Mouse (Mus musculus) adrenal gland, postnatal 10 days (tissue): ENCODE measurements around the gene Fars2. TPM values are rescaled to one million over a fixed set of nuclear protein-coding genes. Genes with fewer than 3 reads are reported as not detected.

Source experiments
- DNase-seq: peaks from one replicate; pipeline ENCODE4 v3.0.0; 2021; ENCODE audit warnings: mixed read lengths
- total RNA-seq, 2 experiments: library from RNA; stranded (reverse); gene quantifications; 2 replicates each; pipeline ENCODE4 v1.2.3; 2021

Gene Fars2
- total RNA-seq, 2 experiments from 2014 or later, result 86.3 to 88.6 TPM

GRCm38 (mm10) chr13:36696351-36696771 lies 579.1 kb downstream of the Fars2 start:
- DNase-seq, result peak; percentile 90

- no peak for DNase-seq
Observed at GRCm38 (mm10) chr13:36707088-36707690, 590.0 kb downstream of the Fars2 start.

- no peak for DNase-seq
Observed at GRCm38 (mm10) chr13:36714101-36714500, 596.9 kb downstream of the Fars2 start.

- DNase-seq, result no peak
Observed at GRCm38 (mm10) chr13:36716708-36717107, 599.5 kb downstream of the Fars2 start.

DNA sequence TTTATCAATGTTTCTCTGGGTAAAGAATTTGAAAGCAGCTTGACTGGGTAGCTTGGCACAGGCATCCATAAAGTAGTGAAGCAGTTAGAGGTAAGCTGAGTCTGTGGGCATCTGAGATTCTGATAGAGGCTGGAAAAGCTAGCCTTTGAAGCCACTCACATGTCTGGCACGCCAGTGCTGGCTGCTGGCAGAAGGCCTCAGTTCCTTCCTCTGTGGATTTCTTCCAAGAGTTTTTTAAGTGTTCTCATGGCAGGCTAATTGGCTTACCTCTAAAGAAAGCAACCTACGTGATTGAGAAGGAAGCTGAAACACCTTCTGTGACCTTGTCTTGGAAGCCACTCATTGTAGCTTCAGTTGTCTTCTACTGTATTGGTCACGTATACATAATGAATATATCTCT lies 600.2 kb downstream of the Fars2 start:
- DNase-seq, result no peak

GRCm38 (mm10) chr13:36720297-36721017 lies 603.2 kb downstream of the Fars2 start:
- DNase-seq, result no peak

DNA sequence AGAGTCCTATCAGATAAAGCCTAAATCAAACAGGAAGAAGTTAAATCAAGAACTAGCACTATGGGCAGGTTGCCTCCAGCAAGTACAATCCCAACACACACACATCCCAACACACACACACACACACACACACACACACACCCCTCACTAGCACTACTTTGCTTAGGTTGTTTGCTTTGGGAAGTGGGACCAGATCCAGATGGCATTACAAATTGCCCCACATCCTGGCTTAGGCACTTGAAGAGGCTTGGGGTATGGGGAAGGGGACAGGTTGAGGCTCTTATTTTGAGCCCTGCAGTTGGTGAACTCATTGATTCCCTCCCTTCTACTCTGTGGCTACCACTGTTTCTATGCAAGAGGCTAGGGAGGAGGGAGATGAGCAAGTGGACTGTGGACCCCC lies 605.1 kb downstream of the Fars2 start:
- DNase-seq, result no peak

DNA sequence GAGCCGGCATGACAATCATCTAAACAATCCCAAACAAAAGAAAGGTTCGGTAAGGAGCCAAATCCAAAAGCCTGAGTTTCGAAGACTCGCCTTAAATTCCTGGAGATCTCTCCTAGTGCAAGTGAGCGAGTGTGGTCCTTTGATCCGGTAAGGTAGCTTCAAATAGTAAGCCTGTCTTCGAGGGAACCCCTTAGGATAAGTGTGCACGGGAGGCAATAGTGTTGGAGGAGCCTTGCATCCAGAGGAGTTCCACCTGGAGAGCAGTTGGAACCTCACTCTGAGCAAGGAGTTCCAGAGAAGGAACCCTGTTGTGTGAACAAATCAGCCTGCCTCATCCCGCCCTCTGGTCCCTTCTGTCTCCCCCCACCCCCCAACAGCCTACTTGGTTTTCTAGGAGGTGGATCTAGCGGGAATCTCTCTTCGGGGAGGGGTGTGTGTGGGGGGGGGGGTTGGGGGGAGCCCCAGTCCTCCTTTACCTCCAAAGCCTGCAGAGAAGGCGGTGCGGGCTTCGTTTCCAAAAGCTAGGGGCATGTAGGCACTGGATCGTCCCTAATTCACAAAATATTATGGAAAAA lies 606.6 kb downstream of the Fars2 start:
- no peak for DNase-seq

- DNase-seq, result no peak
Observed at GRCm38 (mm10) chr13:36724533-36725470, 607.6 kb downstream of the Fars2 start.

DNA sequence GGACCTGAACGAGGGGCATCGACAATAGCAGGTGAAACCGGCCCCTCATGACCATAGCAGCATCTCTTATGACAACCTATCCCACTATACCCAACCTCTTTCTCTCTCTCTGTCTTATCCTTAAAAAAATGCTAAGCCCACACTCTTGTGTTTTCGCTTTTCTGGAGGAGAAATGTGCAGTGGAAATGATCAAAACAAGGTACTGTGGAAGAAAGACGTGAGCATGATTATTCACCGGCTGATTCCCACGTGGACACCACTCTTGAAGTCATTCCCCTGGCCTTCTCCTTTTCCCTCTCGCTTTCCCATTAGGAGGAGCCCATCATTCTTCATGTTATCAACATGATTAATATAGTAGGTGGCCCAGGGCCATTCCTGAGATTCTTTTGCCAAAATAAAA lies 608.7 kb downstream of the Fars2 start:
- DNase-seq, result no peak

DNA sequence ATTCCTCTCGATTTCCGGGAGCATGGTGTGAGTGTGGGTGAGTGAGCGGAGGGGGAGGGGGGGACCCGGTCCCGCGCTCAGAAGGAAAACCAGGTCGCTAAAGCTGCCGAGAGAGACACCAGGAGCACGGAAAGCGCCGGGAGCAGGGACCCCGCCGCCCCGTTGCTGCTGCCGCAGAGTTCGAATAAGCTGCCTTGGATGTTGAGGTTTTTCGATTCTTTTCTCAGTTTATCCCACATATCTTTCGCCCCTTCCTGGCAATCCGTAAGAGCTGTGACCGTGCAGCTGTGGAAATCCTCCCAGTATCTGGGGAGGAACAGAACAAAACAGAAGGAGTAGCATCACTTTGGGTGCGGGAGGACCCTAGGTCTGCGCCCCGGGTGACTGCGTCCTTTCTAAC lies 609.3 kb downstream of the Fars2 start:
- DNase-seq, result peak; percentile 9

- DNase-seq, result peak; percentile 14
Observed at GRCm38 (mm10) chr13:36726951-36727778, 610.0 kb downstream of the Fars2 start.

DNA sequence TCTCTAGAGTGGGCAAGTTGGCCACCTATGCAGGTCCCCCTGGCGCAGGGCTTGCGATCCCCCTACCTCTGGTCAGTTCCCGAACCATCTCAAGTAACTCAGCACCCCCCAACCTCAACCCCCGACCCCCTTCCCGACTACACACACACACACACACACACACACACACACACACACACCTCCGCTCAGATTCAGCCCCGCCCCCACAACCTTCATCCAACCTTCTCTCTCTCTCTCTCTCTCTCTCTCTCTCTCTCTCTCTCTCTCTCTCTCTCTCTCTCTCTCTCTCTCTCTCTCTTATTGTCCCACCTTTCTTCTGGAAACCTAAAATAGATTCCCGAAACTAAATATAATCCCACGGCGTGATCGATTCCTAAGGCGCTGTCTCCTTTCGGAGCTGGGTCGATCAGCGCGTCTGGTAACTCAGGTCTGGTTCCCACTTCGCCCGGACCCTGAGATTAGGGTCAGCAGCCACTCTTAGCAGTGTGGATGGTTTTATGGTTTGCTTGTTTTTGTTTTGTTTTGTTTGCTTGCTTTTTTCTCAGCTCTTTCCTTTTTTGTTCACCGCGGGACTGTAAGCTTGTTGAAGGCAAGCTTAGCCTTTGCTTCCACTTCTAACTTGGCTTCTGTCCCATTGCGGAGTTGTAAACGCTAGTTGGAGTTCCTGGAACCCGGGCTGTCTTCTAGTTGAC lies 610.7 kb downstream of the Fars2 start:
- no peak for DNase-seq

- DNase-seq, result no peak
Observed at GRCm38 (mm10) chr13:36728509-36728908, 611.3 kb downstream of the Fars2 start.

GRCm38 (mm10) chr13:36729731-36730340 lies 612.6 kb downstream of the Fars2 start:
- no peak for DNase-seq

DNA sequence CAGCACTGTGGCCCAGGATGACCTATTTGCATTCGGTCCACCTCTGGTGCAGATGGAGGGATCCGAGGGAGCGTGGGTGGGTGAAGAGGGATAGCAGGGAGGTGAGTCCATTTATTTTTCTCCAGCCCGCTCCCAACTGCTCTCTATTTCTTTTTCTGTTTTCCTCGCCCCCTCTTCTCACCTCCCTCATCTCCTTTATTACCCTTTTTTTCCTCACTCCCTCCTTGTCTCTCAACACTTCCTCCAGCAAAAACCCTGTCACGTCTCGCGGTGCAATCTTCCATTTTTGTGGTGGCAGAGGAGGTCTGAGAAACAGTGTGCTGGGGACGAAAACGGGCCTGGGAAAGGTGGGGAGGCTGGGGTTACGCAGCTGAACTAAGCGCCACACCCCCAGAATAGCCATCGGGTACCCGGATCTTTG lies 613.1 kb downstream of the Fars2 start:
- DNase-seq, result no peak

- peak; percentile 41 for DNase-seq
Observed at GRCm38 (mm10) chr13:36731016-36731930, 614.1 kb downstream of the Fars2 start.

DNA sequence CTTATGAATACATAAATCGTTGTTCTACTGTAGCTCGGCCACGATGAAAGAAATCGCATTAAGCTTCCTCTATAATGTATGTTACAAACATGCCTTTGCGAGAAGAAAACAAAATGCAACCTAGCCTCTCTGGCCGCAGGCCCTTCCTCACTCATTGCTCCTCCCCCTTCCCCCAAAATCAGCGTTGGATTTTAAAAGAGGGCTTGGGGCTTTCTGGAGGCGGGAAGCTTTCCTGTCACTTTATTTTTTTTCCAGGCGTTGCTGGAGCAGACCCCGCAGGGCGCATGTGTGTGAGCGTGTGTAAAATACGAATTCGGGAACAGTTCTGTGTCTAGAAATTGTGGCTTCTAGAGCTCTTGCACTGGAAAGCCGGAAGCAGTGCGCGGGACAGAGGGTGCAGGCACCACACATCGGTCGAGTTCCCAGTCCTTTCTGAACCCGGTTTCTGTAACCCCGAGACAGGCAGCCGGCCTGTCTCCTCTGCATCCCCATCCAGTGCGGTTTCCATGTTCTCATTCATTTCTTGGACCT lies 614.8 kb downstream of the Fars2 start:
- peak; percentile 16 for DNase-seq

DNA sequence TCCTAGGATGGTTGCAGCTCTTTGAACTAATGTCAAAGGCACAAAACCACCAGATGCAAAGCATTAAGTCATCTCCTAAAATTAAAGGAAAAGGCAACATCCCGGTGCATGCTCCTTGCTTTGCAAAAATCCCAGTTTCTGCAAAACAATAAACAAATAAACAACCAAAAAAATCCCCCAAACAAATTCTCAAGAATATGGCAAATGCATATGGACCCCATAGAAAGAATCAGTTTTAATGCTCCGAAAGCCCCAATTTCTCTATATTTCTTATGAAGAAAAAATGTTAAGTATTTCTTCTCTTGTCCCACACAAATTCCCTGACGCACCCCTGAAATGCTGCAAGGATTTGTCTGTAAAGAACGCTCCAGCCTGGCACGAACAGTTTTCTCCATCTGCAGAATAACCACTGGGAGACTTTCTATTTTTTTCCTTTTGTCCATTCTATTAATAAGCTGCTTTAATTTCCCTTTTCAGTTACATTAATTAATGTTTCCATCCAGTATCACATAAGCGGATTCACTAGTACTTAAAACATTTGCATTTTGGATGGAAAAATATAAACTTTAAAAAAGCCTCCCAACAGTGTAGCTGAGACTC lies 615.8 kb downstream of the Fars2 start:
- no peak for DNase-seq
